Mouse (Mus musculus) cerebellum, adult 11 months (tissue): ENCODE measurements around the gene Psmd7.
"Not testable (repeated sequence)": the region's sequence is repeated elsewhere in the genome, so short reads cannot be mapped to it uniquely, and the experiment has no call there.

Experiments used
- DNase-seq: peaks from one replicate; pipeline ENCODE4 v3.0.0; 2022

Gene Psmd7

DNA sequence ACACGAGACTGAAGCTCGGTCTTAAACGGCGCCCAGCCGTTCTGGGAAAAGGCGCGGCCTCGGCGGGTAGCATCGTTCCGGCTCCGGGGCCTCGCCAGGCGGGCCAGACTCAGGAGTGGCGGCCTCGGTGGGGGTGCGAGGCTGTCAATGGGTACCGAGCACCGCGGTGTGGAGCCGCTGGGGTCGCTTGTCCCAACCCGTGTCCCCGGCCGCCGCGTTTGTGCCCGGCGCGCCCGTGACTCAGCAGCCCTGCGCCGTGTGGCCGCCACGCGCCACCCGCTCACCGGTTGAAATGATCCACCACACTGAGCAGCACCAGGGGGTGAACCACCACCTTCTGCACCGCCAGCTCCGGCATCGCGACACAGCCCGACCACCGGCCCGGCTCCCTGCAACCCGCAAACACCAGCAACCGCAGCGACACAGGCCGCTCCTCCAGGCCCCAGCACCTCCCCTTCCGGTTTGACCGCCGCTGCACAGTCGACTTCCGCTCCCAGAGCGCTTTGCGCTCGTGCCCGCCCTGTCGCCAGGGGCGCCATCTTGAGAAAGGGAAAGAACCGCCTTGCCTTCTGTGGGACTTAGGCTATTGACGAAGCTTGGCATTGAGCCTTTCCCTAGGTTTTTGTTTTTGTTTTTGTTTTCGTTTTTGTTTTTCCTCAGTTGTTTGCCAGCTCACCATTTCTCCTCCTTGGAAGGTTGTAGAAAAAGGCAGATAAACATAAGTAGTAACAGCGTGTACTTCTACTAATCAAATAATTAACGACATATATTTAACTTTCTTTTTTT, at the start of gene Psmd7:
Gene Psmd7 (minus strand): TSS at position 470 of the 786 bp plus-strand sequence.
- peak; percentile 91 for DNase-seq

DNA sequence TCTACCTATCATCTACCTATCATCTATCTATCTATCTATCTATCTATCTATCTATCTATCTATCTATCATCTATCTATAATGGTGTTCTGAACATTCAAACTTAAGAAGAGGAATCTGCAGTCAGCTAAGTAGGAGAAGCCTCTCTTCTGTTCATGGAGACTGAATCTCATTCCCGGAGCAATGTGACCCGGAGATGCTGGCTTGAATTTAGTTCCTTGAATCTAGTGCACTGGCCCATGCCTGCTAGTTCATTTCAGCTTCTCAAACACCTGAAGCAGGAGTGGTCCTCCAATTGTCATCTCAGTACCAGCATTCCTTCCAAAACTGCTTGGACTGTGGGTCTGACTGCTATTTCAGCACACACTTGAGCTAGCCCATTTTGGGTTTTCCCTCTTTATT, 45.5 kb upstream of the Psmd7 start:
- no peak for DNase-seq

- no peak for DNase-seq
Observed at GRCm38 (mm10) chr8:107629701-107630100, 41.4 kb upstream of the Psmd7 start.

GRCm38 (mm10) chr8:107628501-107629149, 40.4 kb upstream of the Psmd7 start:
- no peak for DNase-seq

GRCm38 (mm10) chr8:107627881-107628280, 39.6 kb upstream of the Psmd7 start:
- DNase-seq = no peak

GRCm38 (mm10) chr8:107624301-107624700, 36.0 kb upstream of the Psmd7 start:
- DNase-seq = not testable (repeated sequence)

DNA sequence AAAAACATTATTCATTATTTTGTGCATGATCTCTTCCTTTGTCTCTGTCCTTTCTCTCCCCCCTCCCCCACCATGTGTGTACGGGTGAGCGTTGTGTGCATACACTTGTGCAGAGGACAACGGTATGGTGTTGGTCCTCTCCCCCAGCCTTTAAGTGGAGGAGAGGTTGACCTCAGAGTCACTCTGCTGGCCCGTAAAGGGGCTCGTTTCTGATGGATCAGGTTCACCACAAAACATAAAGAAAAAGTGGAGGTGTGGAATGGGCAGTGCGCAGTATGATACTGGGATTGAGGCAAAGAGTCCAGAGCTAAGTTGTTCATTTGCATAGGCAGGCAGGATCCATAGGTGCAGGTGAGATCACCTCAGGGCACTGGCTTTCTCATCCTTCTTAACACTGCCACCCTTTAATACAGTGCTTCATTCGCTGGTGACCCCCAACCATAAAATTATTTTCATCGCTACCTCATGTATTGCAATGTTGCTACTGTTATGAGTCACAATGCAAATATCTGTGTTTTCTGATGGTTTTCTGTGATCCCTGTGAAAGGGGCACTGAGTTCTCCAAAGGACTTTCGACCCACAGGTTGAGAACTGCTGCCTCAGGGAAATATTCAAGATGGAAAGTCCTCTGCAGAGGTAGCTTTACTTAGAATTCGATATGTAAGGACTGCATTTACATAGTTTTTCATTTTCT, 33.8 kb upstream of the Psmd7 start:
- DNase-seq = no peak

GRCm38 (mm10) chr8:107621136-107621535, 32.9 kb upstream of the Psmd7 start:
- no peak for DNase-seq

- DNase-seq = no peak
Observed at GRCm38 (mm10) chr8:107618499-107618898, 30.2 kb upstream of the Psmd7 start.

- no peak for DNase-seq
Observed at GRCm38 (mm10) chr8:107613411-107613810, 25.1 kb upstream of the Psmd7 start.

DNA sequence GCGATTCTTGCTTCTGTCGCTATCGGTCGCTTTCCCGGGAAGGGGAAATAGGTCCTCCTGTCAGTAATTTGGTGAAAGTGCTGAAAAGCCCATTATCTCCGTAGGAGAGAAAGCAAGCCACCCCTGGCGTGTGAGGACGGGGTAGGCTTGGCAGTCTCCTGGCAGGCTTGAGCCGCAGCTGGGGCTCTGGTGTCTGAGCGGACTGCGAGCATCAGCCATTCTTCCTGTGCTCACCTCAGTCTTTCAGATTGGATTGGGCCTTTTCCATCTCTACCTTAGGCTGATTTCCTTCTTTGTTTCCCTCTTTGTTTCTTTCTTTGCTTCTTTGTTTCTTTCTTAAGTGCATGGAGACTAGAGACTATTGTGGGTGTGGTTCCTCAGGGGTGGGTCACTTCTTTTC, 22.6 kb upstream of the Psmd7 start:
- DNase-seq = no peak

- DNase-seq = no peak
Observed at GRCm38 (mm10) chr8:107608751-107609150, 20.5 kb upstream of the Psmd7 start.

- DNase-seq = no peak
Observed at GRCm38 (mm10) chr8:107603026-107603425, 14.8 kb upstream of the Psmd7 start.

- DNase-seq = no peak
Observed at GRCm38 (mm10) chr8:107599691-107600090, 11.4 kb upstream of the Psmd7 start.

DNA sequence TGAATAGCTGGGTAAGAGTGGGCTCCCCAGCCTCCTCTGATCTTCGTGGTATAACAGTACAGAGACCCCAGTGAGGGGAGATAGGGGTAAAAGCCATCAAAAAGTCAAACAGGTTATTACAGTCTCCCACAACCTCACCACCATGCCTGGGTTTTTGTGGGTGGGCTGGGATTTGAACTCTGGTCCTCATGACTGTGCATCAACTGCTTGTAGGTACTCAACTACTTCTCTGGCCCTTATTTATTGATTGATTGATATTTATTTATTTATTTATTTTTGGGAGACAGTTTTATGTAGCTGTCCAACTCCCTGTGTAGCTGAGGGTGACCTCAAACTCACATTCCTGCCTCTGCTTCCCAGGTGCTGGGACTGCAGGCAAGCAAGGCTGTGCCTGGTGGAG, 9.5 kb upstream of the Psmd7 start:
- DNase-seq = no peak

- no peak for DNase-seq
Observed at GRCm38 (mm10) chr8:107594817-107595216, 6.6 kb upstream of the Psmd7 start.

DNA sequence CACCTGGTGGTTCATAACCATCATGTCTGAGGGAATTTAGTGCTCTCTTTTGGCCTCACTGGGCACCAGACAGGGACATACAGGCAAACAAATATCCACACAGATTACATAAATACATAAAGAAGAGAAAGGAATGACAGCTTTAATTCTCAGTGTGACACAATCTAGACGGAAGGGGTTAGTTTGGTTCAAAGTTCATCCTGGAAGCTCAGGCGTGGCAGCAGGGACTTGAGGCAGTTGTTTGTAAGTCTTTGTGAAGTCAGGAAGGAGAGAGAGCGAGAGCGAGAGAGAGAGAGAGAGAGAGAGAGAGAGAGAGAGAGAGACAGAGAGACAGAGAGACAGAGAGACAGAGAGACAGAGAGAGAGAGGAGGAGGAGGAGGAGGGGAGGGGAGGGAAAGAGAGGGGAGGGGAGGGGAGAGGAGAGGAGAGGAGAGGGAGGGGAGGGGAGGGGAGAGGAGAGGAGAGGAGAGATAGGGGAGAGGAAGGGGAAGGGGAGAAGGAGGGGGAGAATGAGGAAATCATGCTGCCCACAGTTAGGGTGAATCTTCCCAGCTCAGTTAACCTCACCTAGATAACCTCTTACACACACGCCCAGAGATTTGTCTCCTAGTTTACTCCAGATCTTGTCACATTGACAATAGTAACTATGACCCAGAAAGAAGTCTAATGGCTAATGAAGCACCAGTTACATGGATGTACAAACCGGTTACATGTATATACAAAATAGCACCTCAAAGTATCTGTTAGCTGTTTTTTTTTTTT, 5.9 kb upstream of the Psmd7 start:
- DNase-seq = no peak

- no peak for DNase-seq
Observed at GRCm38 (mm10) chr8:107587429-107587994, 752 bp downstream of the Psmd7 start.

DNA sequence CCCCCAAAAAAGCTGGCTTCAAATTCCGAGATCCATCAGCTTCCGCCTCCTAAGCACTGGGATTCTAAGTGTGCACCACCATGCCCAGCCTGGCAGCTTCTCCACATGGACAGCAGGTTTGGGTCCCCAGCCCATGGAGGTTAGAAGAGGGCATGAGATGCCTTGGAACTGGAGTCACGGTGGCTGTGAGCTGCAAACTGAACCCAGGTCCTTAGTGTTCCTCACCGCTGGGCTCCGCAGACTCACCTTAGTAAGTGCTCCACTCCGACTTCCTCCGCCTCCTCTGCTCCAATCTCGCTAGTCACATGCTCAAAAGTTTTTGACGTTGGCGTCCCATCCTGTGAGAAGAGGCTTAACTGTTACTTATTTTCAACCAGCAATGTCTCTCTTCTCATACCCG, 6.1 kb downstream of the Psmd7 start:
- no peak for DNase-seq

DNA sequence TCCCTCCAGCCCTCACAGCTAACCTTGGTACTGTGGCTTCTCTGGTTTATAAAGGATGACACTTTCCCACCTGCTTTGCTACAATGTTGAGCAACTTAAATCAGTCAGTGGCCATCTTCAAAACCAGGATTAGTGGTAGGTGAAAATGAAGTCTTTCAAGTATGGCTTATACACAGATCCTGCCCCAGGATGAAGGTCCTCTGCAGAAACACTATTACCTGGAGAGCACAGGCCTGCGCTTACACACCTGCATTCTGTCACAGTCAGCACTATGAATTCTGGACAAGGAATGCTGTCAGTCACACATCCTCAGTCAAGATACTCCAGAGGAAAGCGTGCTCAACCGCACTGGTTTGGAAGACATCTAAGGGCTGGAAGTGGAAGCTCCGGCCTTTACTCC, 6.7 kb downstream of the Psmd7 start:
- no peak for DNase-seq

- no peak for DNase-seq
Observed at GRCm38 (mm10) chr8:107580879-107581278, 7.4 kb downstream of the Psmd7 start.

DNA sequence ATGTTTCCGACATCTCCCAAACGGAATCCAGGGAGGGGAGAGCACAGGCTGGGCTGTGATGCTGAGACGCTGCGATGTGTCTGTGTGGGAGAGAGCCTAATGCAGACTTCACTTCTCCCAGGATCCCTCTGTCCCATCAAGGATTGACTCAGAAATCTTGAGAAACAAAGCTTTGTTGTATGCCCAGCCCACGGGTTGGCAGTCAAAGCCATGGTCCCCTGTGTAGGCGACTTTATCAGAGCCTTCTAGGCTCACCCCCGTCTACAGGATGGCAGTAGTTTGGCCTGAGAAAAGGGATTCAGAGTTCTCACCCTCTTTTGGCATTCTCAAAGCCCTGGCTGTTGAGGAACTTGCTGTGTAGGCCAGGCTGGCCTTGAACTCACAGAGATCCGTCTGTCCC, 9.7 kb downstream of the Psmd7 start:
- no peak for DNase-seq

DNA sequence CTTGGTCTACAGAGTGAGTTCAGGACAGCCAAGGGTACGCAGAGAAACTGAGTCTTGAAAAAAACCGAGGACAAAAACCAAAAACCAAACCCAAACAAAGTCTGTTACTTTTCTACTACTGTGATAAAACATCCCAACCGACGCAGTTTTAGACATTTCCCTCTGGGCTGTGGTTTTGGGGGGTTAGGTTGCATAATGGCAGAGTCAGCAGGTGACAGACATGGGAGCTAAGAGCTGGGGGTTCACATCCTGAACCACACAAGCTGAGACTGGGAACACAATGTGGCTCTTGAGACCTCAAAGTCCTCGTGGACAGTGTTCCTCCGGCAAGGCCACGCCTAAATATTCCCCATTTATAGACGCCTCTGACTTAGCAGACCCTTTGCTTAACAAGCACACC, 10.1 kb downstream of the Psmd7 start:
- DNase-seq = no peak
